Mouse (Mus musculus): ENCODE data around the gene Utf1.

- no peak for TF ChIP-seq POLR2A (IDR thresholded peaks at IDR 0.05; ENCODE audit: borderline replicate concordance, control insufficient read depth, low read depth, low read length)
- no peak for TF ChIP-seq CTCF (IDR thresholded peaks at IDR 0.05; ENCODE audit: control insufficient read depth, insufficient read depth, low read length)
Observed at GRCm38 (mm10) chr7:139951991-139952633, 8.5 kb downstream of the Utf1 start.

Measured in bone marrow, adult 2 months (tissue).